Mouse (Mus musculus) WW6 (cell line): ENCODE measurements around the gene Rtp4.

ENCODE experiments used
- DNase-seq: peaks from one replicate; pipeline ENCODE4 v3.0.0-alpha.2; 2013; ENCODE audit warnings: low read depth, low spot score

Gene Rtp4

DNA sequence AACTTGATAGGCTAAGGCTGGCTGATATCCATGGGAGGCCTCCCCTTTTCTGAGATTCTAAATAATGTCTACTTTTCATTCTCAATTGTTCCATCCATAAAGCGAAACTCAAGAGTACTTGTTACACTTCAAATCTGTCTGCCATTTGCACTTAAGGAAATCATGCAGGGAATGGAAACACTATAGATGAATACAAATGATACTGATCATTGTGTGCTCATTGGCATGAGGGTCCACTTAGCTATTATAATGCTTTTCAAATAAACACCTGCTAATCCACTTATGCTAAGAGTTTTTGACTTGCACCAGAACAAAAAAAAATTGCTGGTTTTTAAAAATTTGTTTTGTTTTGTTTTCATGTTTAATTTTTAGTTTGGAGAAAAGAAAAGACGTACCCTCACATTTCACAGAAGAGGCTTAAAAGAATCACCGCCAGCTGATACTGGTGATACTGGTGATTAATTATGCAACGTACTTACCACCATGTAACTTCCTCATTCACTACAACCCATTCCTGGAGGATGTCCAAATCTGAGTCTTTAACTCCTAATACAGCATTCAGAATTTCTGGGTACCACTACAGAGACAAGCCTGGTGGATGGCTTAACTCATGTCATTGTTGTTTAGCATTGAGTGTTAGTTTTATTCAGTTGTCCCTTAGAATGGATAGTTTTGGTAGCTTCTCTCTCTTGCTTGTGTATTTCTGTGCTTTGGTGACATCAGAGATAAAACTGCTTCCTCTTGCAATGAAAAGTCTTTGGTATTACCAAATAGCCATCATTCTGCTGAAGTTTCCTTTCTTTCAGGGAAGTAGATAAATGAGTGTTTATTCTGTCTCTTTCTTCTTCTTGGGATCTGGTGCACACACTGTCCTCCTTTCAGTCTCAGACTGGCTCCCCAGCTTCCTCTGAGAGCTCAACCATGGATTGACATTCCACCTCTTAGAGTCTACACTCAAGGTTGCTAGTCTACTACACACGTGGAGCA is 71.3 kb downstream of the Rtp4 start:
- no peak for DNase-seq

- no peak for DNase-seq
These were observed 72.4 kb downstream of the Rtp4 start for GRCm38 (mm10) chr16:23592501-23592900.

GRCm38 (mm10) chr16:23596696-23597095 is 76.6 kb downstream of the Rtp4 start:
- DNase-seq, result no peak

DNA sequence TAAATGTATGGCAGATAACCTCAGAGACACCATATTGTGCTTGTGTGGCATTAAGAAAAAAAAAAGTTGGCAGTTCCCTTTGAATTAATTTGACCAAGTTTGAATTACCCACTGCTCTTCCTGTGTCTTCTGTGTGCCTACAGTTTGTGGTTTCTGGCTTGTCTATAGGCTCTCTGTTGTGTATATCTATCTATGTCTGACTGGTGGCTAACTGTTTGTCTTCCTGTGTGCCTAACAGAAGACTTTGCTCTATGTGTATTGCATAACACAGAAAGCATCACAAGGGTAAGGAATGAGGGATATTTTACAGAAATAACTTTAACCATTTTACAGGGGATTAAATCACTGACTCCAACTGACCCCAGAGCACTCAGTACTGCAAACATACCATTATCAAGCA is 77.9 kb downstream of the Rtp4 start:
- DNase-seq, result no peak

- DNase-seq, result no peak
These were observed 86.1 kb downstream of the Rtp4 start for GRCm38 (mm10) chr16:23606220-23606619.

- no peak for DNase-seq
These were observed 86.6 kb downstream of the Rtp4 start for GRCm38 (mm10) chr16:23606651-23607050.

- DNase-seq, result no peak
These were observed 87.9 kb downstream of the Rtp4 start for GRCm38 (mm10) chr16:23607911-23608410.

- no peak for DNase-seq
These were observed 89.7 kb downstream of the Rtp4 start for GRCm38 (mm10) chr16:23609748-23610185.

- DNase-seq, result no peak
These were observed 104.1 kb downstream of the Rtp4 start for GRCm38 (mm10) chr16:23624205-23624604.

DNA sequence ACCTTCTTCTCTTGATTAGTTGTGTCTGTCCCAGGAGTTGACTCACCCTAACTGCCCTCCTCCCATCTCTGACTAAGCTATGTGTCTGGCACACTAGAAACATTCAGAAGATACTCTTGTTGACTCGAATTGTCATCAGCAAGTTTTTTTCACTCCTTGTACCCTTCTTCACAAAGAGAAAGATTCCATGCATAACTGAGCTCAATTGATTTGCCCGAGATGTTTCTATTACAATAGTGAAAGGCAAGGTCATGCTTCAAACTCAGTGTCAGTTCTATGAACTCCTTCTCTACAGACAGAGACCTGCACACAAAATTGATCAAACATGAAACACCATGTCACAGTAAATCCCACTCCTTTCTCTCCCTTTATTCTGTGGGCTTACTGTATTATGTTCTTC is 111.4 kb downstream of the Rtp4 start:
- DNase-seq, result no peak

DNA sequence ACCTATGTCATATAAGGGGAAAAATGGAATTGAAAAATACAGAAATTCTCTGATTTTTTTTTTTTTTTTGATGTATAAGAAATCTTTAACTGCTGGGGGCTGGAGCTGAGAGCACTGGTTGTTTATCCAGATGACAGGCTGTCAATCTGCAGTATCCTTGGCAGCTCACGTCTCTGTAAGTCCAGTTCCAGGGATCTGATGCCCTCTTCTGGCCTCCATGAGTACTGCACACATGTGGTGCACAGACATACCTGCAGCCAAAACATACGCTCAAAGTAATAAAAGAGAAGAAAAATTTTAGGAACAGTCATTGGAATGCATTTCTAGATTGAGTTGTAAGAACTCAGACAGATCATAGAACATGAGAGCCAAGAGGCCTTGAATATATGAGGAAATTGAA is 112.6 kb downstream of the Rtp4 start:
- DNase-seq, result no peak

GRCm38 (mm10) chr16:23653028-23653427 is 132.9 kb downstream of the Rtp4 start:
- no peak for DNase-seq

DNA sequence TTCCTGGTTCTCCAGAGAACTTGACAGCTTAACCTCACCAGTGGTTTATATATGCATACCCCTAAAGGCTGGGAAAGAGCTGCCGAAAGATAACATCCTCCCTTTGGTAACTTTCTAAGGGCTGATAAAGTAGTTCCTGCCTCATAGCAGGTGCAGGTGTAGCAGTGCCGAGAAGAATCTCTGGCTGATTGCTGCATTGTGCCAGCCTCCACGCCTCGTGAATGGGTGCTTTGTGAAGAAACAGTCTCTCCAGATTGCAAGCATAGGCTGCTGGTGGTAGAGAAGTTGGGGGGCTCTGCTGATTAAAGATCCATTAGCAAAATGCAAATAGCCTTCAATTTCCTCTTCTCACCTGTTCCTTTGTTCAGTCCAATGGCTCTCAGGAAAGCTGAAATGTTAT is 133.4 kb downstream of the Rtp4 start:
- no peak for DNase-seq

GRCm38 (mm10) chr16:23659597-23660531 is 139.8 kb downstream of the Rtp4 start:
- no peak for DNase-seq
